Mouse (Mus musculus): ENCODE data around the gene Slc43a2. TPM values are rescaled to one million over a fixed set of nuclear protein-coding genes. Genes with fewer than 3 reads are reported as not detected.
"Not testable (repeated sequence)": the region's sequence is repeated elsewhere in the genome, so short reads cannot be mapped to it uniquely, and the experiment has no call there.

Gene Slc43a2
- total RNA-seq, 2 experiments from 2014 or later, result 38.3 to 47.5 TPM

- not testable (repeated sequence) for DNase-seq (ENCODE audit: low spot score in 2 of 2)
Observed at GRCm38 (mm10) chr11:75599802-75600201, 68.3 kb downstream of the Slc43a2 start.

GRCm38 (mm10) chr11:75604826-75605225 is 73.3 kb downstream of the Slc43a2 start:
- no peak for DNase-seq (ENCODE audit: low spot score in 2 of 2)

- DNase-seq (ENCODE audit: low spot score in 2 of 2), result no peak
Observed at GRCm38 (mm10) chr11:75605318-75605717, 73.8 kb downstream of the Slc43a2 start.

GRCm38 (mm10) chr11:75608776-75609175 is 77.3 kb downstream of the Slc43a2 start:
- no peak for DNase-seq (ENCODE audit: low spot score in 2 of 2)

- DNase-seq (ENCODE audit: low spot score in 2 of 2), result no peak
Observed at GRCm38 (mm10) chr11:75610021-75610420, 78.5 kb downstream of the Slc43a2 start.

DNA sequence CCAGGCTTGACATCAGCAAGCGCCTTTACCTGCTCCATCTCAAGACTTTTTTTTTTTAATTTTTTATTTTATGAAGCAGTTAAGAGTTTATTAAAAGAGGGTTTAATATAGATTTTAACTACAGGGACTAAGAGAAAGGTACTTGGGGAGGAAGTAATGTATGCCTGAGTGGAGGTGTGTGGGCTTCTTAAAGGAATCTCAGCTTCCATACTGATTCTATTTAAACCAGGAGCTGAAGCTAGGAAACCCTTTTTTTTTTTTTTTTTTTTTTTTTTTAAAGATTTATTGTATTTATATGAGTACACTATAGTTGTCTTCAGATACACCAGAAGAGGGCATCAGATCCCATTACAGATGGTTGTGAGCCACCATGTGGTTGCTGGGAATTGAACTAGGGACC is 83.3 kb downstream of the Slc43a2 start:
- DNase-seq (ENCODE audit: low spot score in 2 of 2), result no peak

DNA sequence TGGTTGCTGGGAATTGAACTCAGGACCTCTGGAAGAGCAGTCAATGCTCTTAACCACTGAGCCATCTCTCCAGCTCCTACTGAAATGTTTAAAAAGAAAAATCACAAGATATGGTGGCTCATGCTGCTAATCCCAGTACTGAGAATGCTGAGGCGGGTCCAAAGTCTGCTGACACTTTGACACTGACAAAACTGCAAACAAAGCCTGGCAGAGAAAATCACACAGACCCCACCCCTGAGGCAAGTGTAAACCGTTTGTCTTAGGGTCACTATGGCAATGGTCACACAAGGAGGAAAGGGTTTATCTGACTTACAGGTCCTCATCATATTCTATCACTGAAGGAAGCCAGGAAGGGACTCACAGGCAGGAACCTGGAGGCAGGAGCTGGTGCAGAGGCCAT is 84.1 kb downstream of the Slc43a2 start:
- no peak for DNase-seq (ENCODE audit: low spot score in 2 of 2)

GRCm38 (mm10) chr11:75619133-75619532 is 87.6 kb downstream of the Slc43a2 start:
- no peak for DNase-seq (ENCODE audit: low spot score in 2 of 2)

DNA sequence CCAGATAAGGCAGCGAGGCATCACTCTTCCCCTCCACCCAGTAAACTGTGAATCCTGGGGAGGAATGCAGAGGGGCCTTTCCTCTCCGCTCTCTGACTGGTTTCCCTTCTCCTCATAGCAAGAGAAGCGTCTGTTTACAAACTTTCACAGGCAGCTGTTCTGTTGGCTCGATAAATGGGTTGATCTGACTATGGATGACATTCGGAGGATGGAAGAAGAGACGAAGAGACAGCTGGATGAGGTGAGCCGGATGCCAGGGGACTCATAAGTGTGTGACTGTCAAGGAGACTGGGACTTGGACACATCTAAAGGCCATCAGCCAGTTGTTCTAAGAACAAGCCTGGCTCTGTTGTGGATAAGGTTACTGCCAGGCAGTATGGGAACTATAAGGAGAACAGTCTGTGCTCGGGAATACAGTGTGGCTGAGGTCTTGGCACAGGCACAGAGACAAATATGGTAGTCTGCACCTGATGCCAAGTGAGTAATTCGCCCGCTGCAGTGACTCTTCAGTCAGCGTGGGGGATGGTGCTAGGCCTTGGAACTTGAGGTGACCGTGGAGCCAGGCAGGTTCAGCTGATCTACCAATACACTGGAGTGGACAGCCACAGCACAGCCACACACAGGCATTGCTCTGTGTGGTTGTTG is 88.8 kb downstream of the Slc43a2 start:
- DNase-seq (ENCODE audit: low spot score in 2 of 2), result peak in 1 of 2 experiments; percentile 26

- DNase-seq (ENCODE audit: low spot score in 2 of 2), result no peak
Observed at GRCm38 (mm10) chr11:75621426-75621825, 89.9 kb downstream of the Slc43a2 start.

- DNase-seq (ENCODE audit: low spot score in 2 of 2), result no peak
Observed at GRCm38 (mm10) chr11:75622588-75623329, 91.3 kb downstream of the Slc43a2 start.

GRCm38 (mm10) chr11:75624102-75624554 is 92.6 kb downstream of the Slc43a2 start:
- no peak for DNase-seq (ENCODE audit: low spot score in 2 of 2)

- peak in 1 of 2 experiments; percentile 33 for DNase-seq (ENCODE audit: low spot score in 2 of 2)
Observed at GRCm38 (mm10) chr11:75625820-75626219, 94.3 kb downstream of the Slc43a2 start.

Small RNA genes within 50 kb of the gene (microRNA-seq; reads per million reads assigned to microRNA genes)
- gene Mir3971, result 0 reads per million in 2 experiments

Other genes with a start within 250 kb of the Slc43a2 start
- gene Rpa1, start 183.4 kb upstream of the Slc43a2 start, total RNA-seq (2021), result 10 to 100 TPM; 55.2 to 61.9 TPM
- 10 to 100 TPM; 13.2 to 13.7 TPM for gene Smyd4, start 183.3 kb upstream of the Slc43a2 start, total RNA-seq (2021)
- 10 to 100 TPM; 30.8 to 38.9 TPM for gene Serpinf1, start 109.0 kb upstream of the Slc43a2 start, total RNA-seq (2021)
- gene Serpinf2, start 92.1 kb upstream of the Slc43a2 start, total RNA-seq (2021), result under 1 TPM; 0.49 to 0.64 TPM
- gene Wdr81, start 77.0 kb upstream of the Slc43a2 start, total RNA-seq (2021), result 10 to 100 TPM; 18.7 to 18.9 TPM
- under 1 TPM; 0.31 to 0.73 TPM for gene Tlcd2, start 70.0 kb upstream of the Slc43a2 start, total RNA-seq (2021)
- gene Prpf8, start 44.9 kb upstream of the Slc43a2 start, total RNA-seq (2021), result 100 to 1,000 TPM; 113 to 123 TPM
- gene Rilp, start 21.6 kb upstream of the Slc43a2 start, total RNA-seq (2021), result 1 to 10 TPM; 3.6 to 4.0 TPM
- 1 to 10 TPM; 3.5 to 3.6 TPM for gene Scarf1, start 18.2 kb upstream of the Slc43a2 start, total RNA-seq (2021)
- 100 to 1,000 TPM; 310 to 313 TPM for gene Pitpna, start 56.4 kb downstream of the Slc43a2 start, total RNA-seq (2021)
- gene Inpp5k, start 99.3 kb downstream of the Slc43a2 start, total RNA-seq (2021), result 10 to 100 TPM; 47.4 to 49.7 TPM
- 10 to 100 TPM; 27.6 to 27.9 TPM for gene Myo1c, start 118.8 kb downstream of the Slc43a2 start, total RNA-seq (2021)
- 100 to 1,000 TPM; 127 to 129 TPM for gene Crk, start 147.6 kb downstream of the Slc43a2 start, total RNA-seq (2021)
- 1,000 to 10,000 TPM; 1,501 to 1,604 TPM for gene Ywhae, start 201.2 kb downstream of the Slc43a2 start, total RNA-seq (2021)

All from layer of hippocampus, postnatal 10 days (tissue).